Mouse (Mus musculus): ENCODE measurements around the gene Ntf3. TPM values are rescaled to one million over a fixed set of nuclear protein-coding genes. Genes with fewer than 3 reads are reported as not detected.

The Ntf3 gene
- total RNA-seq, 2 experiments from 2014 or later, result 2.7 to 3.0 TPM

GRCm38 (mm10) chr6:126110892-126111835 is 55.5 kb downstream of the Ntf3 start:
- intact Hi-C loops (cut with DNase I), result no loop called here
- no peak for DNase-seq (ENCODE audit: low spot score in 2 of 2)

- intact Hi-C loops (cut with DNase I), result no loop called here
- no peak for DNase-seq (ENCODE audit: low spot score in 2 of 2)
Observed at GRCm38 (mm10) chr6:126109184-126109583, 57.5 kb downstream of the Ntf3 start.

DNA sequence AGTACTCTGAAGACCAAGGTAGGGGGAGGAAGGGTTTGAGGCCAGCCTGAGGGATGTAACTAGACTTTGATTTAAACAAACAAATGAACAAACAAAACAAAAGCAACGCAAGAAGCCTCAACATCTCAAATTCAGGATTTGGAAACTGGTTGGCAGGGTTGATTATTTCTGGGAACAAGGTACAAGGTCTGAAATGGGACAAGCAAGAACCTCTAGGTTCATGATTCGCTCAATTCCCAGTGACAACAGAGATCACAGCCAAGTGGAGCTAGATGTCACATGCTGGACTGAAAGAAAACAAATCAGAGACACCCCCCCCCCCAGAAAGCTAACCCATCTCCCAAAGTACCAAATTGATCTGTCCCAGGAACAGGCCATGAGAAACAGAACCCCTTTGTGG is 57.9 kb downstream of the Ntf3 start:
- DNase-seq (ENCODE audit: low spot score in 2 of 2), result no peak
- intact Hi-C loops (cut with DNase I), result no loop called here

- DNase-seq (ENCODE audit: low spot score in 2 of 2), result no peak
- intact Hi-C loops (cut with DNase I), result no loop called here
Observed at GRCm38 (mm10) chr6:126107398-126107797, 59.3 kb downstream of the Ntf3 start.

- DNase-seq (ENCODE audit: low spot score in 2 of 2), result no peak
- intact Hi-C loops (cut with DNase I), result no loop called here
Observed at GRCm38 (mm10) chr6:126106798-126107173, 59.9 kb downstream of the Ntf3 start.

DNA sequence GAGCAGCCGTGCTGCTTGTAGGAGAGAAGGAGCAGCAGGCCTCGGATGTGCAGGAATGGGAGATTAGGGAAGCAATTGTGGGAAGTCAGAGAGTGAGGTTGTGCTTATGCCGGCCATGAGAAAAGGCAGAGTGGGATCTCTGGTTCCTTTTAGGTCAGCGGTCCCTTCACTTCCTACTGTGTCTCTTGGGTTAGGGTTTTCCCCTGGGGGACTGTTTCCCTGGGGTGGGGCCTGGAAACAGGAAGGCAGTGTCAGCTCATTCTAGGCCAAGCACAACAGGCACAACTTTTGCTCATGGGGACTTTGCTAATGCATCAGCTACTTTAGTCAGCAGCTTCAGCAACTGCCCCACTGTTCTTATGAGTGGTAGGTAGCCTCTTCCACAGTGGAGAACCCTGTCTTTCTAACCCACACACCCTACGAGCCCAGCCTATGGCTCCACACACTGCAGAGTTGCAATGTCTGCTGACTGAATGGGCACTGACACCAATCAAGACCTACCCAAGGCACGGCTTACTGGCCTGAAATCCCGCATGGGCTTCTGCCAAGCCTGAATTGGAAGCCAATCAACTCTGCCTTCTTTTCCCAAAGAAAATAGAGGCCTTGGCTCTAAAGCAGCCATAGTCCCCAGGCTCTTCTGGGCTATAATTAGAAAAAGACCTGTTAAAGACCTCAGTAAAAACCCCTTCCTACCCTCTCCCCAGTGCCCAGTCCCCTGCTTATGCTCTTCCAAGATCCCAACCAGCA is 60.5 kb downstream of the Ntf3 start:
- peak in 1 of 2 experiments; percentile 33 for DNase-seq (ENCODE audit: low spot score in 2 of 2)
- intact Hi-C loops (cut with DNase I), result no loop called here

DNA sequence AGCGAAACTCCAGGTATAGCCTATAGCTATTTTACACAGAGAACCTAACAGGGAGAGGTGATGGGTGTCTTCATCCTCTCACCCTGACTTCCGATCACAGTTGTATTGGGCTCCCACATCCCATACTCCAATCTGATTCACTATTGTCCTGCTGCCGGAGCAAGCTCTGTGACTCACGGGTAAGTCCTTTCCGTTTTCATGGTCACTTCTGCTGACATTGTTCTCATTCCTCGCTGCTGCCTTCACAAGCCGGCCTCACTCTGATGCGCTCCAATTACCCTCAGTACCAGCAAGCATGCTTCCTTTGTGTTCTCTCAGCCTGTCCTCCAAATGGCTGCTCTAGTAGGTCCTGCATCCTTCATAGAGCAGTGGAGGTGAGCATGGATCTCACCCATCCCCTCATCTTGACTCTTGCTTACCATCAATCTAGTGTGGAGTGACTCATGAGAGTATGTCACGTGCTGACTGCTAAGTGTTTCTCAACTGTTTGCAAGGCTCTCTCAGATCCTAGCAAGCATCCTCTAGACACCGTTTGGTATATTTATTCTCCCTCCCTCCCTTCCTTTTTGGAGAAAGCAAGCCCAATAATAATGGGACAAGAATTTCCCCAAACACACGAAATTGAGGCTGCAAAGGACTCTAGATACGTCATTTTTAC is 61.5 kb downstream of the Ntf3 start:
- no peak for DNase-seq (ENCODE audit: low spot score in 2 of 2)
- intact Hi-C loops (cut with DNase I), result no loop called here

- intact Hi-C loops (cut with DNase I), result no loop called here
- no peak for DNase-seq (ENCODE audit: low spot score in 2 of 2)
Observed at GRCm38 (mm10) chr6:126102571-126102970, 64.1 kb downstream of the Ntf3 start.

DNA sequence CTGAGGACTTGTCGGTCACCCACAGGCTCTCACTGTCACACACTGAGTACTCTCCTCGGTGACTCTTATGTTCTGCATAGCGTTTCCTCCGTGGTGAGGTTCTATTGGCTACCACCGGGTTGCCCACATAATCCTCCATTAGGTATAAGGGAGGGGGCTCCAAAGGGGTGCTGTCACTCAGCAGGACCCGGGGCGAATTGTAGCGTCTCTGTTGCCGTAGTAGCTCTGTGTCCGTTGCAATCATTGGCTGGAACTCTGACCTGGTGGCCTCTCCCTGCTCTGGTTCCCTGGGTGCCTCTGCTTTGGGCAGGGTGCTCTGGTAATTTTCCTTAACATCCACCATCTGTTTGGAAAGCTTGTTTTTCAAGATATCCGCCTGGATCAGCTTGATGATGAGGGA is 64.7 kb downstream of the Ntf3 start:
- no peak for DNase-seq (ENCODE audit: low spot score in 2 of 2)
- intact Hi-C loops (cut with DNase I), result no loop called here

DNA sequence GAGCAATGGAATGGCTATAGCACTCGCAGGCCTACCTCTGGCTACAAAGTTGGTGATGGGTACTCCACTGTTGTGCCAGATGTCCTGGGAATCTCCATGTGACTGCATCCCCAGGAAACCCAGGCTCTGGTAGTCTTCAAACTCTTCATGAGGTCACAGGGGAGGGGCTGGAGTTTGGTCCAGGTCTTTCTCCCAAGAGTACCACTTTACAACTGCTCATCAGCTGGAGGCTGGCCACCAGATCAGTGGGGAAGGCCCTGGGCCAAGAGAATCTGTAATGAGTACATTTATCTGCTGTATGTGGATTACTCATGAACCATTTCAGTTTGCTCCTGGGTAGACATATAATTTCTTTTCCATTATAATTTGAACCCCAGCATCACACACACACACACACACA is 66.1 kb downstream of the Ntf3 start:
- intact Hi-C loops (cut with DNase I), result no loop called here
- DNase-seq (ENCODE audit: low spot score in 2 of 2), result no peak

DNA sequence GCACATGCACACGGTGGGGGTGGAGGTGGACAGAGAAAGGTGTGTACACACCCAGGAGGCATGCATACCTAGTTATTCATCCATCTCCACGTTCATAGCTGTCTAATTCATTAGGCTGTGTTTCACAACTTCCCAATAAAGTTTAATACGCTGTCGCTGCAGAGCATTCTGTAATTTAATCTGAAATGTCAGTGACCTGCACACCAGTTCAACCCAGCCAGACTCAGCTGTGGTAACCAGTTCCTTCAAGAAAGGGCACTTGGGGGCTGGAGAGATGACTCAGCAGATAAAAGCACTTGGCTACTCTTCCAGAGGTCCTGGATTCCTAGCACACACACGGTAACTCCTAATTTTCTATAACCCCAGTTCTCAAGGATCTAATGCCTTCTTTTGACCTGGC is 69.2 kb downstream of the Ntf3 start:
- intact Hi-C loops (cut with DNase I), result no loop called here
- no peak for DNase-seq (ENCODE audit: low spot score in 2 of 2)

DNA sequence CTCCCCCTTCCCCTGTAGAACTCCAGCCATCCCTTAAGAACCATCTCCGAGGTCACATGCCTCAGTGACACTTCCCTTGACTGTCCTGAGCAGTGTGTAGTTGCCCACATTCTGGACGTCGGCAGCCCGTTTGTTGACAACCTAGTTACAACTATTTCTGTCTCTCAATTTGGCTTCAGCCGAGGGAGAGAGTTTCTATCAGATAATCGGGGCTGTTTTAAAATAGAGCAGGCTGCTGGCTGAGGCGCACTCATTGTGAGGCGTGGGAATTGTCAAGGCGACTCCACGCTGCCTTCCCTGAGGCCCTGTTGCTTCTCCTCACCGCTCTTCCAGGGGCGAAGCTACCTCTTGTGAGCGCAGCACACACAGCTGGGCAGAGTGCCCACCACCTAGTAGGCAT is 70.6 kb downstream of the Ntf3 start:
- intact Hi-C loops (cut with DNase I), result no loop called here
- DNase-seq (ENCODE audit: low spot score in 2 of 2), result peak; percentile 53 to 69

GRCm38 (mm10) chr6:126095041-126095440 is 71.7 kb downstream of the Ntf3 start:
- DNase-seq (ENCODE audit: low spot score in 2 of 2), result no peak
- intact Hi-C loops (cut with DNase I), result no loop called here

GRCm38 (mm10) chr6:126092026-126092425 is 74.7 kb downstream of the Ntf3 start:
- intact Hi-C loops (cut with DNase I), result no loop called here
- no peak for DNase-seq (ENCODE audit: low spot score in 2 of 2)

- no peak for DNase-seq (ENCODE audit: low spot score in 2 of 2)
- intact Hi-C loops (cut with DNase I), result no loop called here
Observed at GRCm38 (mm10) chr6:126090063-126090462, 76.6 kb downstream of the Ntf3 start.

GRCm38 (mm10) chr6:126088489-126089265 is 78.0 kb downstream of the Ntf3 start:
- intact Hi-C loops (cut with DNase I), result no loop called here
- DNase-seq (ENCODE audit: low spot score in 2 of 2), result no peak

- intact Hi-C loops (cut with DNase I), result no loop called here
- DNase-seq (ENCODE audit: low spot score in 2 of 2), result no peak
Observed at GRCm38 (mm10) chr6:126086321-126086950, 80.3 kb downstream of the Ntf3 start.

DNA sequence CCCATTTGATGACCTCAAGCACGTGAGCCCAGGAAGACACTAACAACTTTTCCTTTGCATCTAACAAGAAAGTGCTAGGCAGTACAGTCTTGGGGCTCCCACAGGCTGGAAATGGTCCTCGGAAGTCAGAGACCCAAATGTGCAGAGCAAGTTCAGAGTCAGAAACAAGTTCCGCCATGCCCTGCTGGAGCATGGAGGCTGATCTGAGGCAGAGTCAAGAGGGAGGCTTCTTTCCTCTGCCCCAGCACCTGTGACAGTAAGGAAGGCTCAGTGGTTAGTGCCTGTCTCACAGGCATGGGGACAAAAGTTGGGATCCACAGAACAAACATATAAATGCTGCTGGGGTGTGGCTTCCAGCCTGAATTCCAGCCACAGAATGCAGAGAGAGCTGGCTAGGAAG is 86.2 kb downstream of the Ntf3 start:
- no peak for DNase-seq (ENCODE audit: low spot score in 2 of 2)
- intact Hi-C loops (cut with DNase I), result no loop called here

- DNase-seq (ENCODE audit: low spot score in 2 of 2), result no peak
- intact Hi-C loops (cut with DNase I), result no loop called here
Observed at GRCm38 (mm10) chr6:126057706-126058105, 109.0 kb downstream of the Ntf3 start.
